10 mouse cellular contexts compared by ENCODE assay signal in genomic region chr7:82533188-82533587, GRCm38 (mm10).
DNase-seq lines count a peak whose midpoint lies in the region; ATAC-seq lines count a peak whose summit lies in the region.
"Had no signal": no experiment of that assay in that cellular context is flagged by ENCODE, and none has a peak within 500 bp of the region (broad histone marks: within the 10 kb centered on the region; RNA-seq: fewer than 3 reads in every experiment).

No protein-coding gene starts in this region.

- DNase-seq in CD4-positive, CD25-positive, alpha-beta regulatory T cell, adult 2 months (ENCODE audit: low read depth, low spot score) = peak; percentile 10
- DNase-seq in layer of hippocampus, adult 11-12 months (ENCODE audit: low spot score) = peak; percentile 8
- DNase-seq in layer of hippocampus, postnatal 14 days (ENCODE audit: low spot score in 2 of 2) = no peak
- peak; percentile 7 for DNase-seq in urinary bladder, postnatal 25 days (ENCODE audit: low spot score)
- DNase-seq in urinary bladder, postnatal 4 days (ENCODE audit: low spot score in 2 of 2) = no peak
- no peak for DNase-seq in adrenal gland, adult 18-20 months (ENCODE audit: low spot score in 2 of 2)
- DNase-seq in layer of hippocampus, adult 9-10 months (ENCODE audit: low spot score) = no peak
- DNase-seq: right cerebral cortex, postnatal 4 days had no signal

- no peak for ATAC-seq in CD4-positive, CD25-positive, alpha-beta regulatory T cell, adult 4 months
- ATAC-seq: activated CD4-positive, CD25-positive, alpha-beta regulatory T cell, adult 4 months had no signal

Comparison
In these comparisons a context has a peak if more than half of its experiments do, and no peak if none do; other contexts are left out.
1. DNase-seq: peak in CD4-positive, CD25-positive, alpha-beta regulatory T cell, adult 2 months (single experiment), layer of hippocampus, adult 11-12 months (single experiment) and urinary bladder, postnatal 25 days (single experiment); none in layer of hippocampus, postnatal 14 days (0 of 2), urinary bladder, postnatal 4 days (0 of 2), adrenal gland, adult 18-20 months (0 of 2) and layer of hippocampus, adult 9-10 months (single experiment).